Mouse (Mus musculus) CH12.LX (cell line): ENCODE data around the gene Rgs7. TPM values are rescaled to one million over a fixed set of nuclear protein-coding genes. Genes with fewer than 3 reads are reported as not detected.
A peak's percentile ranks its signal among the peaks of the same experiment; 100 is the strongest.

Source experiments
- DNase-seq: peaks from one replicate; pipeline ENCODE4 v3.0.0-alpha.2; 2013; ENCODE audit errors: extremely low read depth
- H3K27ac ChIP-seq: 2 replicates; pipeline ENCODE4 v1.5.1; 2012; ENCODE audit warnings: low read depth, mild to moderate bottlenecking, control low read depth, moderate library complexity; ENCODE audit not compliant: insufficient read depth
- H3K27me3 ChIP-seq: replicated peaks from 2 replicates; pipeline ENCODE3; 2012; ENCODE audit warnings: inconsistent platforms
- H3K36me3 ChIP-seq, 2 experiments: replicated peaks in 1 of 2; 2 replicates each; pipeline versions ENCODE3 to v1.6.1; 2012; ENCODE audit warnings: inconsistent platforms in 1 of 2, low read length in 1 of 2, mild to moderate bottlenecking in 1 of 2, mixed read lengths in 1 of 2, moderate library complexity in 1 of 2; ENCODE audit not compliant: control insufficient read depth in 1 of 2, insufficient read depth in 1 of 2
- H3K4me1 ChIP-seq, 2 experiments: 2 replicates each; pipeline ENCODE4 v1.6.1; 2012; ENCODE audit warnings: inconsistent platforms in 1 of 2, moderate library complexity in 1 of 2; ENCODE audit not compliant: insufficient read depth in 2 of 2, control insufficient read depth in 1 of 2
- H3K4me2 ChIP-seq: 2 replicates; pipeline ENCODE4 v1.6.1; 2012; ENCODE audit warnings: low read depth, mild to moderate bottlenecking, control low read depth; ENCODE audit not compliant: poor library complexity, insufficient read depth, severe bottlenecking
- H3K4me3 ChIP-seq, 3 experiments: fragments of 150-350 bp in 1 of 3; sonication (generic) in 1 of 3; replicated peaks in 1 of 3; 2 replicates each; pipeline versions ENCODE3 to v1.5.1; 2011 to 2012; ENCODE audit warnings: low read depth in 2 of 3, low read length in 2 of 3, mild to moderate bottlenecking in 2 of 3, moderate library complexity in 2 of 3, control low read depth in 1 of 3, improper control_type of control experiment in 1 of 3, inconsistent platforms in 1 of 3, mixed read lengths in 1 of 3; ENCODE audit not compliant: poor library complexity in 1 of 3
- H3K79me2 ChIP-seq: replicated peaks from 2 replicates; pipeline ENCODE4 v1.6.1; 2012; ENCODE audit warnings: mild to moderate bottlenecking, moderate library complexity; ENCODE audit not compliant: control insufficient read depth, poor library complexity, insufficient read depth, severe bottlenecking; ENCODE audit errors: extremely low read depth
- H3K9ac ChIP-seq: 2 replicates; pipeline ENCODE4 v1.6.1; 2012; ENCODE audit warnings: low read depth, mild to moderate bottlenecking, control low read depth, moderate library complexity; ENCODE audit not compliant: insufficient read depth
- H3K9me3 ChIP-seq: replicated peaks from 2 replicates; pipeline ENCODE3; 2012; ENCODE audit warnings: low read length, inconsistent platforms, mixed read lengths
- CHD1 ChIP-seq: IDR thresholded peaks from 2 replicates; pipeline ENCODE4 v1.6.1; 2012; ENCODE audit warnings: low read depth, low read length, improper control_type of control experiment, inconsistent platforms
- CHD2 ChIP-seq: IDR thresholded peaks from 2 replicates; pipeline ENCODE4 v1.6.1; 2011; ENCODE audit warnings: low read length, improper control_type of control experiment
- CTCF ChIP-seq, 2 experiments: IDR thresholded peaks in 1 of 2; conservative IDR thresholded peaks in 1 of 2; 2 replicates each; pipeline ENCODE4 v1.5.1; 2011 to 2012; ENCODE audit warnings: low read depth in 2 of 2, low read length in 2 of 2, improper control_type of control experiment in 1 of 2, inconsistent platforms in 1 of 2, mild to moderate bottlenecking in 1 of 2, moderate library complexity in 1 of 2
- ELF1 ChIP-seq: IDR thresholded peaks from 2 replicates; pipeline ENCODE4 v1.6.1; 2014; ENCODE audit warnings: low read depth, mild to moderate bottlenecking, inconsistent platforms, low read length, improper control_type of control experiment
- ETS1 ChIP-seq: conservative IDR thresholded peaks from 2 replicates; pipeline ENCODE4 v1.6.1; 2012; ENCODE audit warnings: low read depth, mild to moderate bottlenecking, inconsistent platforms, low read length, improper control_type of control experiment, moderate library complexity
- GABPA ChIP-seq: IDR thresholded peaks from 2 replicates; pipeline ENCODE4 v1.6.1; 2012; ENCODE audit warnings: low read depth, low read length, improper control_type of control experiment, inconsistent platforms; ENCODE audit not compliant: insufficient replicate concordance
- MAX ChIP-seq: IDR thresholded peaks from 2 replicates; pipeline ENCODE4 v1.6.1; 2011; ENCODE audit warnings: low read length, improper control_type of control experiment
- MAZ ChIP-seq: IDR thresholded peaks from 2 replicates; pipeline ENCODE4 v1.6.1; 2012; ENCODE audit warnings: low read depth, mild to moderate bottlenecking, inconsistent platforms, low read length, improper control_type of control experiment, moderate library complexity
- POLR2A ChIP-seq: IDR thresholded peaks from 2 replicates; pipeline ENCODE4 v1.6.1; 2011; ENCODE audit warnings: low read depth, mild to moderate bottlenecking, improper control_type of control experiment, low read length
- RAD21 ChIP-seq: IDR thresholded peaks from 2 replicates; pipeline ENCODE4 v1.6.1; 2011; ENCODE audit warnings: low read depth, mild to moderate bottlenecking, low read length, improper control_type of control experiment, moderate library complexity
- SMC3 ChIP-seq: IDR thresholded peaks from 2 replicates; pipeline ENCODE4 v1.6.1; 2011; ENCODE audit warnings: low read depth, low read length, improper control_type of control experiment
- USF2 ChIP-seq: conservative IDR thresholded peaks from 2 replicates; pipeline ENCODE4 v1.6.1; 2011; ENCODE audit warnings: low read depth, low read length, improper control_type of control experiment
- ZC3H11A ChIP-seq: IDR thresholded peaks from 2 replicates; pipeline ENCODE4 v1.6.1; 2012; ENCODE audit warnings: low read depth, mild to moderate bottlenecking, inconsistent platforms, low read length, improper control_type of control experiment
- dilution Hi-C: fragments of 300-500 bp; cut with MboI; formaldehyde crosslinking; loops from 2 replicates; pipeline ENCODE4 v1.14.3; 2020; ENCODE audit warnings: low sequenced_read_pairs; ENCODE audit not compliant: extremely low pct_unique_long_range_greater_than_20kb, extremely low pct_ligation_motif_present
- in situ Hi-C: fragments of 300-500 bp; cut with MboI; formaldehyde crosslinking; loops from 3 replicates; pipeline ENCODE4 v1.14.3; 2019; ENCODE audit warnings: low sequenced_read_pairs, low pct_ligation_motif_present, low pct_unique_long_range_greater_than_20kb, mixed read lengths
- polyA plus RNA-seq: library from polyadenylated mRNA; unstranded; fragments of >175 nt; gene quantifications from 2 replicates; pipeline ENCODE4 v1.2.1, GENCODE M21; 2012; ENCODE audit warnings: low read depth; ENCODE audit not compliant: insufficient read length
- total RNA-seq, 2 experiments: library from RNA; depleted of rRNA; stranded (reverse); fragments of 300-350 nt in 1 of 2; fragments of >200 nt in 1 of 2; gene quantifications; 2 replicates each; pipeline ENCODE4 v1.2.3; 2012 to 2014

Gene Rgs7
- total and polyA plus RNA-seq, 3 experiments: 0.04 to 0.30 (median 0.09) TPM

DNA sequence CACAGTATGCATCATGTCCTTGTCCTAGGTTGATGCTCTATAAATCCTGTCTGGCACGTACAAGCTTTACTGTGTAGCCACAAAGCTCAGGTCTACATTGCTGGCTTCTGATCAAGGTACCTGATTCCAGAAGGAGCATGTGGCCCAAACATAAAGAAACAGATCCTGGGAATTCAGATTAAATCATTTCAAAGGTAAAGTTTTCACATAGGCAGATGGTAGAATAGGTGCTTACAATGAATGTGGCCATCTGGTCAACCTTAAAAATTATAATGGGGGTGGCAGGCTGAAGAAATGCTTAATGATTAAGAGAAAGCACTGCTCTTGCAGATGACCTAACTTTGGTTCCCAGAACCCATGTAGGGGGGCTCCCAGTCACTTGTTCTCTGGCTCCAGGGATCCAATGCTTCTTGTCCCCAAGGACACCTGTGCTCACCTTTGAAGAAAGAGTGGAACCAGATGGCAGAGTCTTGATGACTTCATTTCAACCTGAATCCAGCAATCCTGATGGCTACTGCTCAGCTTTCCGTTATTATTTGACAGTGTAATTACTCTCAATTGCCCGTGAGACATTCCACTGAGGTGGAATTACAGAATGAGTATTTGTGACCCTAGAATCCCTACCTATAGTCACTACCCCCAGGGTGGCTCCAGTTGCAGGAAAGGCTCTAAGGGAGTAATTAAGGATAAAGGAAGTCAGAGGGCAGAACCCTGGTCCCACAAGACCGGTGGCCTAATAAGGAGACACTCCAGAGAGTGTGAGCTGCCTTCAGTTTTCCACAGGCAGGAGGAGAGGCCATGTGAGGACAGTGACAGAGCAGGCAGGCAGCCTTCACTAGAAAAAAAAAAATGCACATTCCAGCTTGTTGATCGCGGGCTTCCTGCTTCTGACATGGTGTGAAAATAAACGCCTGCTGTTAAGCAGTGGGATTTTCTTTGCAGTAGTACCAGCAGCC lies 132.6 kb downstream of the Rgs7 start:
- in situ Hi-C loops: no loop called here

DNA sequence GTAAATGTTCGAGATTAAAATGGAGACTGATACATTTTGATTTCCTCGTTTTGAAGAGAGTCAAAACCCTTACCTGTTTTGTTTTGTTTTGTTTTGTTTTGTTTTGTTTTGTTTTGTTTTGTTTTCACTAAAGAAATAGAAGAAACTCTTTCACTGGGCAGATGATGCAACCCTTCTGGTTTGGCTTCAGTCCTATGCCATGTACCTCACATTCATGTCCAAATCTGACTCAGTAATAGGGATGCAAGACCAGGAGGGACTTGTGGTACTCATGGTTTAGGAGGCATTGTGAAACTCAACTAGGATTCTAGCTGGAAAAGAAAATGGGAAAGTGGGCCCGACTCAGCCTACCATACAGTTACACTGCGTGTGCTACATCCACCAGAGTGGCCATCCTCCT lies 139.4 kb downstream of the Rgs7 start:
- dilution Hi-C loops: no loop called here
- Histone ChIP-seq H3K79me2 (no peaks in the 10 kb centered on the region), H3K9me3 (no peaks in the 10 kb centered on the region), H3K27ac (no peak overlapping the region), H3K4me2 (no peak overlapping the region; the same call in 1 of the 2 replicates), H3K27me3 (no peaks in the 10 kb centered on the region), H3K36me3 (no peaks in the 10 kb centered on the region), H3K4me1 (no peaks in the 10 kb centered on the region), H3K4me3 (no peak overlapping the region), H3K9ac (no peak overlapping the region)
- in situ Hi-C loops: no loop called here
- no peak for DNase-seq
- TF ChIP-seq ELF1: no peak
- TF ChIP-seq MAZ: no peak
- no peak for TF ChIP-seq GABPA
- no peak for TF ChIP-seq MAX
- no peak for TF ChIP-seq CHD2
- no peak for TF ChIP-seq ETS1

More for the DNA sequence above, 132.6 kb downstream of the Rgs7 start:
- H3K27ac ChIP-seq: no peak overlapping the region
- dilution Hi-C loops: no loop called here
- H3K9ac ChIP-seq: no peak overlapping the region
- no peak for DNase-seq
- H3K4me2 ChIP-seq: no peak overlapping the region
- no peaks in the 10 kb centered on the region for H3K4me1 ChIP-seq
- no peaks in the 10 kb centered on the region for H3K79me2 ChIP-seq
- no peaks in the 10 kb centered on the region for H3K27me3 ChIP-seq
- H3K4me3 ChIP-seq: no peak overlapping the region
- TF ChIP-seq SMC3 (no peak), USF2 (no peak), CHD1 (no peak)
- H3K36me3 ChIP-seq: no peaks in the 10 kb centered on the region
- no peaks in the 10 kb centered on the region for H3K9me3 ChIP-seq

DNA sequence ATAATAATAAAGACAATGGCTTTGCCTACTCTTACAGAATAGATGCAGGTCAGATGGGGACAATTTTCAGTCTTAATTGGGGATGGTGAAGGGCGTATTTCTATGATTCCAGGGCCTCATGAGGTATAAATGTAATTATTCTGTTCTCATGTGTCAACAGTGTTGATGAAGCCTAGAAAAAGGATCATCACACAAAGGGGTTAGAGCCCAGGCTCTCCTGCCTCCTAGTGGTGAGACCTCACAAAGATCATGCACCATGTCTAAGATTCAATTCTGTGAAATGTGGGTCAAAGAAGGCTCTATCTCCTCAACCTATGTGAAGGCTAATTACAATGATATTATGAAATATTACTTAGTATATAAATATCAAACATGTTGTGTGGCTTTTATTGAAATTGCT lies 146.1 kb downstream of the Rgs7 start:
- no peak overlapping the region for H3K9ac ChIP-seq
- H3K4me3 ChIP-seq: no peak overlapping the region
- no peaks in the 10 kb centered on the region for H3K4me1 ChIP-seq
- in situ Hi-C loops: loop anchor here (25.0 kb wide), 1 partner anchor 234 kb away; no protein-coding TSS in a partner anchor
- no peaks in the 10 kb centered on the region for H3K9me3 ChIP-seq
- H3K79me2 ChIP-seq: no peaks in the 10 kb centered on the region
- TF ChIP-seq SMC3: peak; percentile 75
- TF ChIP-seq ZC3H11A: peak; percentile 26; the same call in 1 of the 2 replicates
- peak; percentile 29 to 79; a peak in 2 of 4 replicates for TF ChIP-seq CTCF (conservative IDR thresholded peaks at IDR 0.05 in 1 of 2, IDR thresholded peaks at IDR 0.05 in 1 of 2; ENCODE audit: low read depth in 2 of 2, low read length in 2 of 2)
- TF ChIP-seq RAD21: peak; percentile 76
- TF ChIP-seq POLR2A: no peak
- TF ChIP-seq ELF1: no peak
- no peaks in the 10 kb centered on the region for H3K27me3 ChIP-seq
- no peaks in the 10 kb centered on the region for H3K36me3 ChIP-seq
- dilution Hi-C loops: no loop called here
- peak; percentile 31 for DNase-seq
- H3K27ac ChIP-seq: no peak overlapping the region
- no peak overlapping the region for H3K4me2 ChIP-seq
